Mouse (Mus musculus) E14TG2a.4 (cell line): ENCODE results near the gene Dkk2.

Experiments used
- CTCF ChIP-seq: conservative IDR thresholded peaks from 2 replicates; pipeline ENCODE4 v1.5.1; 2014; ENCODE audit warnings: low read length
- NANOG ChIP-seq: IDR thresholded peaks from 2 replicates; pipeline ENCODE4 v1.6.1; 2014; ENCODE audit warnings: borderline replicate concordance, low read length, mixed read lengths
- POU5F1 ChIP-seq: IDR thresholded peaks from 2 replicates; pipeline ENCODE4 v1.6.1; 2014; ENCODE audit warnings: low read length, borderline replicate concordance

GRCm38 (mm10) chr3:132103454-132103853 lies 18.4 kb downstream of the Dkk2 start:
- TF ChIP-seq CTCF (no peak), POU5F1 (no peak), NANOG (no peak)
